Mouse (Mus musculus) thymus, postnatal 36 days (tissue): ENCODE measurements around the gene Gnai3.

Source experiments
- DNase-seq, 2 experiments: peaks; one replicate each; pipeline ENCODE4 v3.0.0; 2022; ENCODE audit warnings: mixed read lengths in 2 of 2

Gnai3 gene

DNA sequence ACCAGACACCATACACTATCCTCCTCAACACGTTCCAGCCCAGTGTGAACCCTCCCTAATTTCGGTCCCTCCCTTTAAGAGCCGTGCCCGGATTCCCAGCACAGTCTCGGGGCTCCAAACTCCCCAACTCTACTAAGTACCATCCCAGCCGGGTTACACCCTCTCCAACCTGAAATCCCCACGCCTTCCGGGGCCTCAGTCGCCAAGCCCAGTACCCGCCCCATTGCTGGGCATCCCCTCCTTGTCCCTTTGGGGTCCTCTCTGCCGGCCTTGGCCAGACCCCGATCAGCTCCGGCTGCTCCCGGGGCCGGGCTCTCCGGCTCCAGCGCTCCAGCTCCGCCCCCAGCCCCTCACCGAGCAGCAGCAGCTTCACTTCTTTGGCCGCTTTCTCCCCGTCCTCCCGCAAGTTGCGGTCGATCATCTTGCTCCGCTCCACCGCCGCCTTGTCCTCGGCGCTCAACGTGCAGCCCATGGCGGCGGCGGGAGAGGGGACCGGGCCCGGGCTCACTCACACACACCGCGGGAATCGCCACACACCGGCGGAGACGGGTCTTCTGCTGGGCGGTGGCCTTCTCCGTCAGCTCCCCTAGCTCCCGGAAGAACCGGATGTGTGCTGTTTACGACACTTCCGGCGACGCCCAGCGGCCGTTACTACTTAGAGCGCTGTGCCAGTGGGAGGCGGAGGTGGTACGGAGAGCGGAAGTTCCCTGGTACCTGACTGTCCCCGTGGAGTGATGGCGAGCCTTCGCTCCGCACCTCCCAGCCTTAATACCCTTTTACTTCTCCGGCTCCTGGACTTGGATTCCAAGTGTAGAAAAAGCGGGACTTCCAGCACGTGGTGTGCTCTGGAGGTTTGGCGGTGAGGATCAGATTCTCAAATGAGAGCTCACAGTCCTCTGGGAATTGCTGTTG, at the start of gene Gnai3:
Gene Gnai3, minus strand, starts transcription at position 613 of the 912 bp plus-strand sequence.
- peak; percentile 91 to 94 for DNase-seq

DNA sequence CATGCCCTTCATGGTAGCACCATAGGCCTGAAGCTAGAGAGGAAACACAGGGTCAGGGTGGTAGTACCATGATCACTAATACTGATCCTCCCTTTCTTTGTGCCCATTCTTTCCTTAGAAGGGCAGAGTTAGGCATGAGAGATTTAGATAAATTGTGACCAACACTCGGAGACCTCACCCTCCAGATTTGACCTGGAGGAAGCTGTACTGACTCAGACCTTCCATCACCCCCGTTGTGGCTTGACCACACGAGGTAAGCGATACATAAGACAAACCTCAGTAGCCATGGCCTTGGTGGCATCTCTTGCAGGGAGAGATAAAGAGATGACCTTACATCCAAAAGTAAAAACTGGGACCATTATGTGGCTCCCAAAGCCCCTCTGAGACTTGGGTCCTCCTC, 49.3 kb upstream of the Gnai3 start:
- no peak for DNase-seq

DNA sequence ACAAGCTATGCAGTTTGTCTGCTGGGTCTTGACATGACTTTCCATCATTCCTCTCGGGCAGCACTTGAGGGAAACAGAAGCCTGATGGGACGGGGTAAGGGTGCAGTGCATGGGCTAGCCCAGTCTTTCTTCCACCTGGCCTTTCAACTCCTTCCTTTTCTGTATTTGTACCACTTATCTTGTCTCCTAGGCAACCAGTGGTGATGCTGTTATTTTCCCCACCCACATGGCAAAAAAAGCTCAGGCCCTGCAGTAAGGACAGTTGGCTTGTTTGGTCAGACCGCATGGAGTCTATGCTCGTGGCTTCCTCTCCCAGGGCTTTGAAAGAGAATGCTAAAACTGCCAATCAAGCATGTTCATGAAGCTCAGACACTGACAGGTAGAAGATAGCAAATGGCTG, 47.7 kb upstream of the Gnai3 start:
- no peak for DNase-seq

DNA sequence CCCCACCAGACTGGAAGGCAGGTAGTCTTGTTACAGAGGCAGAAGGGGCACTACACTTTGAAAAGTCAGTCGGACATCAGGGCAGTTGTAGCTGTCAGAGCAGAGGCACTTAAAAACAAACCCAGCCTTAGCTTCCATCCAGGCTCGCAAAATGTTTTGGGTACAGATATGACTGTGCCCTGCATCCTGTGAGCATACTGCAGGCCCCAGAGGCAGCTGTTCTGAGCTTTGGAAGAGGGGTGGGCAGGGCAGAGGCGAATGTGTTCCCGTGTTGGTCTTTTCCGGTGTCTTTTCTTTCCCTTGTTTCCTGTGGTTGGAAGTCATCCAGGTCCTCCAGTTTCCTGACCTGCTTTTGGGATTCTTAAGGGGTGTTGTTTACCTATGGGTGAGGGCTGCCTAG, 44.0 kb upstream of the Gnai3 start:
- no peak for DNase-seq

DNA sequence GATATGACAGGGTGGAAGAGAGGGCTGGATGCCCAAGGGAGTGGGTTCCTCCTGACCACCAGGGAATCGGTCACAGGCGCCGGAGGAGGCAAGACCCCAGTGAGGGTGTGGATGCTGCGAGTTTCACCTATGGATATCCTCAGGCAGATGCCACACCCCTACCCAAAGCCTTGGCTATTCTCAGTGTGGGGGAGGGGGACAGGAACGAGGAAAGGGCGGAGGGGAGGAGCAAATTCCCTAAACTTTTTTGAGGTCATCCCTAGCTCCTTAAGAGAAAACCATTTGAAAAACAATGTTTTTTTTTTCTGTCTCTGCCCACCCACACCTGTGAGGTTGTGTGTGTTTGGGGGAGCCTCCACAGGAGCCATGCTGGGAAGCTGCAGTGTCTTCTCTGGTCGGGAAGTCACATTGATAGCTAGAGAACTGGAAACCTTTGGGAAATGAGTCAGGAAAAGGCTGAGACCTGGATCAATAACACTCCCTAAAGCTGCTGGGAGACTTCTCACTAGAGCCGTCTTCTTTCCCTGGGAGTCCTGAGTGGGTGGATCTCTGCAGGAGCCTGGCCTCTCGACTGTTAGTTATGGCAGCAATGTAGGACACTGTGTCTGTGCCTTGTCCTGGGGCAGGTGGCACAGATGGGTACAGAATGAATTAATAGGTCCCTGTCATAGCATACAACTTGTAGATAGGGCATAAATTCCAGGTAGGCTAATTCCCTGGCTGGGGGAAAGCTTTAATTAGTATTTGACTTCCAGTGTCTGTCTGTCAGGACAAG, 43.0 kb upstream of the Gnai3 start:
- DNase-seq, result no peak

DNA sequence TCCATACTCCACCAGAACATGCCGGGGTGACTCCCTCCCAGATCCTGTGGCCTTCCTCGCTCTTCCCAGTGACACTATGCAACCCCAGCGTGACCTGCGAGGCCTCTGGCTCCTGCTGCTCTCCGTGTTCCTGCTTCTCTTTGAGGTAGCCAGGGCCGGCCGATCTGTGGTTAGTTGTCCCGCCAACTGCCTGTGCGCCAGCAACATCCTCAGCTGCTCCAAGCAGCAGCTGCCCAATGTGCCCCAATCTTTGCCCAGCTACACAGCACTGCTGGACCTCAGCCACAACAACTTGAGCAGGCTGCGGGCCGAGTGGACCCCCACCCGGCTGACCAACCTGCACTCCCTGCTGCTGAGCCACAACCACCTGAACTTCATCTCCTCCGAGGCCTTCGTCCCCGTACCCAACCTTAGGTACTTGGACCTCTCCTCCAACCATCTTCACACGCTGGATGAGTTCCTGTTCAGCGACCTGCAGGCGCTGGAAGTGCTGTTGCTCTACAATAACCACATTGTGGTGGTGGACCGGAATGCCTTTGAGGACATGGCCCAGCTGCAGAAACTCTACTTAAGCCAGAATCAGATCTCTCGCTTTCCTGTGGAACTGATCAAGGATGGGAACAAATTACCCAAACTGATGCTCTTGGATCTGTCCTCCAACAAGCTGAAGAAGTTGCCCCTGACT, 41.3 kb upstream of the Gnai3 start:
- DNase-seq, result no peak

DNA sequence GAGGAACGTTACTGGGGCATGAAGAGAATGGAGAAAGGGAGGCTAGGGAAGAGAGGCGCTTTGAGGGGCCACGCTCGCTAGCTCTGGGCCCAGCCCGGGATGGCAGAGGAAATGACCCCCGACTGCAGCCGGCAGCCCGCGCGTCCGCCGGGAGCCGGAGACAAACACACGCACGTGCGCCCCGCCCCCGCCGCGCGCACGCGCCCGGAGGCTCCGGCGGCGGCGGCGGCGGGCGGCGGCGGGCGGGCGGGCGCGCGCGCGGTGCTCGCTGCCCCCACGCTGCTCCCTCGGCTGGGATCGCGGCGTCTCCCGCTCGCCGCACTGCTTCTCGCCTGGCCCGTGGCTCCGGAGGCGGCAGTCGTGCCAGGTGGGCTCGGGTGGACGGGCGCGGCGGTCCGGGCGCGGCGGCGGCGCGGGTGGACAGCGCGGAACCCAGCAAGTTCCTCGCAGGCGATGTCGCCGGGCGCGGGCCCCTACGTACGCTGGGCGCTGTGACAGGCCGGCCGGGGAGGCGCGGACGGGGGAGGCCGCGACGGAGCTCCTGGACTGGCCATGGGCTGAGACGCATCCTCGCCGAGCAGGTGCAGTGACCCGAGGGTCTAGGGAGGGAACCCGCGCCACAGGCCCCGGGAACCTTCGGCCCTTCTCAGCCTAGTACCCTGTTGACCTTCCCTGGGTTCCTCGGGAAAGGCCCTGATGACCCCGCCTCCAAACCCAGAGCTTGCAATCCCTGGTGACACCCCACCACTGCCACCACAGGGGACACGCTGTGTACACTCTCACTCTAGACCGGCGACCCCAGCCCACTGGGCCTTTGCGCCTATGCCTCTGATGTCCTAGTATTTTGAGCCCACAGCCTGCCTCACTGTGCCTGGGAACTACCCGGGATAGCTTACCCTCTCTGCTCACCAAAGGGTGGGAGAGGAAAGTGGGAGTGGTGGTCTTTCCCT, 40.4 kb upstream of the Gnai3 start, which contains the start of gene Amigo1:
Gene Amigo1, plus strand, starts transcription at position 238 of the 950 bp plus-strand sequence.
- DNase-seq, result peak; percentile 57 to 67

DNA sequence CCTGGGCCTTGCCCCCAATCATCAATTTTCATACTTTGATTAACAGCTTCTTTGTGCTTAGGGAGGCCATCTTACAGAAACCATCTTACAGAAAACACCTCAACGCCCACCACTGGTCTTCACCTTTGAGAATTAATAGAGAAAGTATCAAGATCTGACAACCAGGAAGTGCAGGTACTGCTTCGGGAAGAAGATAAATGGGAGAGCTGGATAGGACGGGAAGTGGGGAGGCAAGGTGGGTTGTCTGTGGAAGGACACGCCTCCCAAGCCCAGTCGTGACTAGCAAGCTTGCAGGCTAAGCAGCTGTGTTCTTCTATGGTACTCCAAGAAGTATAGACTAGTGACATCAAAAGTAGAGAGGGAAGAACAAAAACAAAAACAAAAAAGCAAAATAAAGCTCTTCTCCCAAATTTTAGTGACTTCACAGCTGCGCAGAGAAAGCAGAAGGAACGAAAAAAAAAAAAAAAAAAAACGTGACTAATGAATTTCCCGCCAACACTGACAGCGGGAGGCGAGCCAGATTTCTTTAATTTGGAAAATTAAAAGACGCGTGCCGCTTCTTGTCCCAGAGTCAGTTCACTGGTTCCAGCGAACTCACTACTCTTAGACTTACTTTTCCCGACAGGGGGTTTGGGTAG, 39.6 kb upstream of the Gnai3 start:
- DNase-seq, result no peak

DNA sequence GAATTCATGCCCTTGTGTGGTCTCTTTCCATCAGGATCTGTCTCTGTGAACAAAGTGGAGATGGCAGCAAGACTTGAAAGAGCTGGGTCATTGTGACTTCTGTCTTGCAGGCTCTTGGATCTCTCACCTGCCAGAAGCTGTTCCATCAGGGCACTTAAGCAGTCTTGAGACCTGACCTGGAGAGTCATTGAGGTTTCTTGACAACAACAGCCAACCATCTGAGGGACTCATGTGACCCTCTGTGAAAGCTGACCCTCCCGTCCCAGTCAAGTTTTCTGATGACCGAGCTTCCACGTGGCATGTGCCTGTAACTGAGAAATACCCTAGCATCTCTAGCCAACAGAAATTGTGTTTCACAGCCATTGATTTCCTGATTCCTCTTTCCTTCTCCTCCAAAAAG, 38.8 kb upstream of the Gnai3 start:
- DNase-seq, result no peak

DNA sequence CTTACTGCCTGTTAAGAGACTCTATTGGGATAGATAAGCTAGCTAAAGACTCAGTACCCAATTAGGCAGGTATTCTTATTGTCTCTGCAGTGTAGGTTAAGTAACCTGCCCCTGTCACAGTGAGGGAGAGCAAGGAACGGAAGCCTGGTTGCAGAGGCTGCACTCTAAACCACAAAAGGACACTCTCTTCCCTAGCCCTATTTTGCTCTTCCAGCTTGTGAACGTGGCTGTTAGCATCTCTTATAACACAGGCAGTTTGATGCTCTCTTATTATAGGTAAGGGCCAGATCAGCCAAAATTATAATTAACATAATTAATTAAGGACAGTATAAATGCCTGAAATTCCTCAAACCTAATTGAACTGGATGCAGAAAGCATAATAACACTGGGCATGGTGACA, 34.6 kb upstream of the Gnai3 start:
- no peak for DNase-seq

DNA sequence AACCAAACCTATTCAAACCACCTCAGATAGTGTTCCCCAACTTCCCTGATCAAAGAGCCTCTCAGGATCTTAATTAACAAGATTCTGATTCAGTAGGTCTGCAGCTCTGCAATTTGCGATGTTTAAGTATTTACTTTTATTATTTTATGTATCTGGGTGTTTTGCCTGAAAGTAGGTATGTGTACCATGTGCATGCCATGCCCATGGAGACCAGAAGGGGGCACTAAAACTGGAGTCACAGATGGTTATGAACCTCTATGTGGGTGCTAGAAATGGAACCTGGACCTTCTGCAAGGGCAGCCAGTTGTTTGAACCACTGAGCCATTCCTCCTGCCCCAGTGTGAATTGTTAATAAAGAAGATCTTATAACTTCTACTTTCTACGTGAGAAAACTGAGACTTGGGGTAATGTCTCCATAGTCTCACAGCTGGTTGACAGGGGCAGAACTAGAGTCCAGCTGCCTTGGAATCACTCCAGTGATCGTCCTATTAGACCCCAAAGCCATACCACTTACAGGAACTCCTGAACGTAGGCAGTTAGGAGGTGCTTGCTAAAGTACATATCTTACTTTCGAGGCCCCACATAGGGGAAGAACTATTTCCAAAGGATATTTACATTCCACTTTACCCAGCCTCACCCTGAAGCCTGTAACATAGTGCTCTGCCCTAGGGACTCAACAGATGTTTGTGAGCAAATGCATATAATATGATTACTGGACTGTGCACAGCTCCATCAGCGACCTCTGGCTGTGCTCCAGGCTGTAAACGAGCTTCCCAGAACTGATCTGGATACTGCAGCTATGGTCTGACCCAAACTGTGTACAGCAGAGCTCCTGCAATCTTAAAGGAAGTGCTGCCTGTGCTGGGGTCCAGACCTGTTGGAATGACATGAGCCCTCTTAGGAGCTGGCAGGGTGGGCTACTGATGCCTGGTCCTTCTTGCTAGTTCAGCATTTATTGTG, 33.1 kb upstream of the Gnai3 start:
- DNase-seq, result no peak

DNA sequence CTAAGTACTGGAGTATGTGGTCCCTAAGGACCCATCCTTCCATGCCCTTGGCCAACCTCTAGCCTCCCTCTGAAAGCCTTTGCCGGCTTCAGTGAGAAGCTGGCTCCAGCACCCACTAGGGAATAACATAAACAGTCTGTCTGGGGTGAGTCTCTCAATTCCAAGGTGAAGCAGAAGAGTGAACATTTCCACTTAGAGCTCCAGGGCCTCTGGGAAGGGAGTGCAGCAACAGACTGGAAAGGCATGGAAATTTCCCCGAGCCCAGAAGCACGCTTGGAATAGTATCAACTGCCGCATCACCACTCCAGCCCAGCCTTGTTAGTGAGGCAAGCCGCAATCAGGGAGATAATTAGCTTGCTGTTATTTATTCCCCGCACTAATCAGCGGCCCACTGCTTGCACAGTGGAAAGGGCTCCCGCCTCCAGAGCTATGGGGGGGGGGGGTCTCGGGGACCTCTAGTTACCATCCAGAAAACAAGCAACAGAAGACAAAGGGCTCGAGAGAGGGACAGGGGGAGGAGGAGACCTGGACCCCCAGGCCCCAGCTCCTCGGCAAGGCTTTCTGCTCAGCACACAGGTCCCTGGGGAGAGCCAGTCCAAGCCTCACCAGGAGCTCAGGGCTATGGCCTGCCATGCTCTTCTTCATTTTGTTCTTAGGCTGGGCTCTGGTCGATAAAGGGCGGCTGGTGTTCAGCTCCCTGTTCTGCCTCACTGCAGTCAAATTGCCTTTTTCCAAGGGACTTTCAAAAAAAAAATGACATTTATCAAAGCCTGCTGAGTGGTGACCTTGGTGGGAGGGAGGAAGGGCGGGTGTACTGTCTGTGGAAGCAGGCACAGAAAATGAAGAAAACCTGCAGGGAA, 29.0 kb upstream of the Gnai3 start:
- no peak for DNase-seq

DNA sequence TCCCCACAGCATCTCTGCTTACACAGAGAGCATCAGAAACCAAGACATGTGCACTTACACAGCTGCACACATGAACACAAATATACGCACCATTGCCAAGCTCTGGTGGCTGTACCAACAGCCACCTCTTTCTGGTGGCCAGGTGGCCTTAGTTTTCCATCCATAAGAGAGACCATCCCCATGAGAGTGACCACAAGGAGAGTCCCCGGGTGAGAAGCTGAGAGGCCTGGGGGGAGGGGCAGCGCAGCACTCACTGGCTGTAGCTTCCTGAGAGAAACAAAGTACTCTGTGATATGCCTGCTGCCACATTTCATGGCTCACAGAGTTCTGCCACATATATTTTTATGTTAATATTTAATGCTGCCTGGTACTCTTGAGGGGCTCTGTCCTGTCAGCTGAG, 23.3 kb upstream of the Gnai3 start:
- no peak for DNase-seq

DNA sequence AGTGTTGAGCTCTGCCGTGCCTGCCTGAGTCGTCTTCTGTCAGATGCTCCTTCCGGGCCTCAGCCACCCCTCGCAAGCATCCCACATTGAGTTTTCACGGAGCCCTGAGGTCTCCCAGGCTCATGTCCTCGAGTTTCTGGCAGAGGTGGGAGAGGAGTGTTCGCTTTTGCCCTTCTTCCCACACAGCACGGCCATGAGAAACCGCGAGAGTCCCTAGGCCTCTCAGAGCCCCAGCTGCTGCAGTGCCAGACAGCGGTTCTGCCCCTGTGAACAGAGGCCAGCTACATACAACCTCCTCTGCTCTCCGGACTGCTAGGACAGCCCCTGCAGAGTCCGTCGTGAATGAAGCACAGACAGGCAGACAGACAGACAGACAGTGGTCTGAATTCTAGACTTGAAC, 21.6 kb upstream of the Gnai3 start:
- DNase-seq, result no peak

DNA sequence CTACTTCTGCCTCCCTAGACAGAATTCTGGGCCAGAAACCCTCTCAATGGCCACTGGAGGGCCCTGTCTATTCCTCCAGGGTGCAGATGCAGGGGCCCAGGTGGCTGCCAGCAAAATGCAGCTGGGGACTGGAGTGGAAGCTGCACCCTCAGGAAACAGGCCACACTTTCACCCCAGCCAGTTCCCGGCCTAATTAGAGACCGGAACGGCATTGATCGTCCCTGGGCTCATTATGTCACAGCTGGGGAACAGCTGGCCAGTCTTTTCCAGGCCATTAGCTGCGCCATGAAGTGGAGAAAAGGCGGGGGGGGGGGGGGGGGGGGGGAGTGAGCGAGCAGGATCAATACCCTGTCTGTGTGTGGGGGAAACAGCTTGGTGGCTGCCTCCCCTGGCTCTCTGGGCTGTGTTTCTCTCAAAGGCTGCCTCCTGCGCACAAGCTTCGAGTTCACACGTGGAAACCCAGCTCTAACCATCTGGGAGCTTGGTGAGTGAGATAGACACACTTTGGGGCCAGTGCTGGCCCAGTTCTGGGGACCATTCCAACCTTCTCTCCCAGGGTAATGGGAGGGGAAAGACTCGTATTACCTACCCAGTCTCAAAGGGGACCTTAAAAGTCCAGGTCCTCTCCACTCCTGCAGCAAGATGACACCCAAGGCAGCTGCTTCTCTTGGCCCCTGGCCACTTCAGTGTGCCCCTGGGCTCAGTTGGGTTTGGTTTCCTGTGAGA, 20.7 kb upstream of the Gnai3 start:
- DNase-seq, result peak in 1 of 2 experiments; percentile 51

DNA sequence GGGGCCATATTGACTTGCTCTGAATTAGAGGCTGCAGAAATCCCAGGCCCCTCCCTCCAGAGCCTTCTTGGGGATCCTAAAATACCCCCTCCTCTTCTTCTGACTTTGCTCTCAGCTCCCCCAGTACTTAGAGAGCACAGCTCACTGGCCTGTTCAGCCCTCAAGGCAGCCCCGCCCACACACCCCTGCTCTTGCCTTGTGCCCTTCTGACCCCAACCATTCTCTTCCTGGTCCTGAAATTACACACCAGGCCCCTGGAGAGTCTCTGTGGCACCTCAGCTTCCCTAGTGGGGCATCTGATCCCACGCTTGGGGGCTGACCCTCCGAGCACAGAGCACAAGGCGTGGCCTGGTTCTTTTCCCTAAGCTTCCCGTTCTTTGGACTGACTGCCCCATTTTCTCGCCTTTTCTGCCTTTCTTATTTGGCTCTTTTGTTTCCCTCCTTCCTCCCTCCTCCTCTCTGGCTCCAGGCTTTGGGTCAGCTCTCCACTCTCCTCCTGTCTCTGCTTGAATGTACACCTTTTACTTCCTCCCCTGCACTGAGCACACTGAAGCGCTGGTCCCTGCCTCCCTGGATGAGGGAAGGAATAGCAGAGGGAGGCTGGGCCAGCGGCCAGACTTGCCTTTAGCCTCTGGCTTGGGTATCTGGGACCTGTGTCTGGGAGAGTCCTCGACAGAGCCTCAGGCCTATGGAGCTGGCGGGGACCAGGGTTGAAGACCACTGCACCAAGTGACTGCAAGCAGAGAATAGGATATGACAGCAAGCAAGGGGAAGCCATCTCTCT, 19.8 kb upstream of the Gnai3 start:
- no peak for DNase-seq

DNA sequence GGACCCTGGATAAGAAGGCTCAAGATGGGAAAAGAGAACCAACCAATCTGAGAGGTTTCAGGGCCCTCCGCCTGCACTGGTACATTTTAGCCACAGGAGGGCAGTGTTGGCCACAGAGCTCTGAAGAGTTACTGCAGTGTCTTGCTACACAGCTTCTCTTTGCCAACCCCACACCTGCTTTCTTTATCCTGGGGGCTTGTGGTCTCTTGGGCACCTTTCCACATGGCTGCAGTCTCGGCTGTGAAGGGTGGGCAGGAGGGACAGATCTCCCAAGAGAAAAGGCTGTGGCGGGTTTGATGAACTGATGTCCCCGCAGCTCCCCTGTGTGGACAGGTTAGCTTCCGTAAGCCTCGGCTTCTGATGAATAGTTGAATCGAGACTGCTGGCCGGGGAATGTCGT, 18.9 kb upstream of the Gnai3 start:
- peak; percentile 72 to 73 for DNase-seq

DNA sequence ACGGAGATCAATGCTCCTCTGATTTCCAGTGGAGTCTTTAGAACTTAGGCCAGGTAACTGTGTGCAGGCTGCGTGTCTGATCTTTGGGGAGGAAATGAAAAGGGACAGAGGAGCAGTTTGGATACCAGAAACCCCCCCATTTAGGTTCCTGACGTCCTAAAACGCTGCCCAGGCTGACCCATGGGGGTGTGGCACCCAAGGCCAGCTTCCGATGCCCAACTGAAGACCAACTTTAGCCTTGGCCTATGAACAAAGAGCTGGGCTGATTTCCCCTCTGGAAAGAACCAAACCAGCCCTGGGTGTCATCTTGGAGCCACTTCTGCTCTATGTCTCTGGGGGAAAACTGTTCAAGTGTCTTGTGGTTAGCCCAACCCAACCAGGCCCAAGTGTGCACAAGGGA, 18.1 kb upstream of the Gnai3 start:
- no peak for DNase-seq
